Mouse (Mus musculus): ENCODE measurements around the gene Smc1b. TPM values are rescaled to one million over a fixed set of nuclear protein-coding genes. Genes with fewer than 3 reads are reported as not detected.

The Smc1b gene
- polyA plus RNA-seq, 1 experiment from 2014 or later = 0.04 TPM

DNA sequence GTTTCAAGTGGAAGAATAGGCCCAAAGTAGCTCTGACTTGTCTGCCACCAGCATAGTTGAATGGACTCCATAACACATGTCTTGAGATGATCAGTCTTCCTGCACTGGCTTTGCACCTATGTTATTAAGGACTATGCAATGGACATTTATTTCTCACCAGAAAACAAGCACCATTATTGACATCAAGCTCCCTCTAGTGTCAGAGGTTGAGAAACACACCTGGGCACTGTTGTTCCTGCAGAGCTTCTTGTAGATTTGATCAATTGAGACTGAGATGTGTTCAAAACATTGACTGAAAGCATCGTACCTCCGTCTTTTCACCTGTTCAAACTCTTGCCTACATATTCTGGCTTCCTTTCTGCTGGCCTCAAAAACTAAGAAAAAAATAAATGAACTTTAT, 61.2 kb downstream of the Smc1b start:
- Histone ChIP-seq H3K27ac (replicated peaks; ENCODE audit: low read depth, low read length) (no peak overlapping the region), H3K27me3 (ENCODE audit: control insufficient read depth, insufficient read depth, low read length) (no peaks in the 10 kb centered on the region), H3K4me1 (ENCODE audit: control insufficient read depth, insufficient read depth, low read length) (no peaks in the 10 kb centered on the region), H3K4me3 (ENCODE audit: low read depth, low read length) (no peak overlapping the region), H3K9me3 (ENCODE audit: control insufficient read depth, low read length) (no peaks in the 10 kb centered on the region), H3K4me2 (ENCODE audit: low read depth, severe bottlenecking) (no peak overlapping the region), H3K9ac (ENCODE audit: low read length) (no peak overlapping the region), H3K36me3 (ENCODE audit: control insufficient read depth, insufficient read depth, low read length) (no peaks in the 10 kb centered on the region)
- ATAC-seq (ENCODE audit: insufficient number of reproducible peaks, low FRiP score, low TSS enrichment, low read depth) (no peak), DNase-seq (ENCODE audit: low spot score) (peak; percentile 51)
- WGBS = 36% methylated on average over 2 of the region's 2 CpGs

DNA sequence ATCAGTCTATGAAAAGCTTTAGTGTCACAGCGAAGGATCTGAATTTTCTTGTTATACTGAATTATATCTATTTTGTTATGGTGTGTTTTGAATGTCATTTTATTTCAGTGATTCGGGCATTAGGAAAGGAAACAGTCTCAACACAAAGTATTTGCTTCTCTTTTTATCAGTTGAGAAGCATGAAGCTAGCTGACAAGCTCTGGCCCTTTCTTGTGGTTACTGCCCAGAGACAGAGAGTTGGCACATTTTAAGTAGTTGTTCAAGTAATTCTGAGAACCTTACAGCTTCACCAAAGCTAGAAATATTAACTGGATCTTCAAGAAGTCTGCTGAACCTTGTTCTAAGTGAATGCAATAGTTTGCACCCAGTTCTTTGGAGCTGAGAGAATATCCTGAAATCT, 68.3 kb downstream of the Smc1b start:
- 96% methylated on average over 2 of the region's 2 CpGs for WGBS
- Histone ChIP-seq H3K9me3 (ENCODE audit: control insufficient read depth, low read length) (no peaks in the 10 kb centered on the region), H3K27me3 (ENCODE audit: control insufficient read depth, insufficient read depth, low read length) (no peaks in the 10 kb centered on the region), H3K4me3 (ENCODE audit: low read depth, low read length) (no peak overlapping the region), H3K36me3 (ENCODE audit: control insufficient read depth, insufficient read depth, low read length) (no peaks in the 10 kb centered on the region), H3K4me2 (ENCODE audit: low read depth, severe bottlenecking) (no peak overlapping the region), H3K27ac (replicated peaks; ENCODE audit: low read depth, low read length) (no peak overlapping the region), H3K9ac (ENCODE audit: low read length) (no peak overlapping the region), H3K4me1 (ENCODE audit: control insufficient read depth, insufficient read depth, low read length) (no peaks in the 10 kb centered on the region)
- no peak for DNase-seq (ENCODE audit: low spot score)
- no peak for ATAC-seq (ENCODE audit: insufficient number of reproducible peaks, low FRiP score, low TSS enrichment, low read depth)

DNA sequence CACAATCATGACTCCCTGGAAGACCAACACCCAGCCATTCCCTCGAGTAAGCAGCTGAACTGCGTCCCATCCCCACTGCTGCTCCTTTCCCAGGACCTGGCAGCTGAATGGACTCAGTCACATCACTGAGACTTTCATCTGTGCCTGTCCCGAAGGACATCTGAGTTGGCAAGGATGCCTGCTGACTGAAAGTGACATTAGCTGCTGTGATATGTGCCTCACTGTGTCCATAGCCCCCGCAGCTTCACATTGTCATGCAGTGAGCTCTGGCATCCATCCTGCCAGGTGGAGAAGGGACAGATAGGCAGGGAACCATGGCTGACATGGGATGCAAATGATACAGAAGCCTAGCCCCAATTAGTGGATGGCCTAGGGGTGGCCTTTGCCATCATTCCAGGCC, 76.6 kb downstream of the Smc1b start:
- Histone ChIP-seq H3K4me1 (ENCODE audit: control insufficient read depth, insufficient read depth, low read length) (no peaks in the 10 kb centered on the region), H3K36me3 (ENCODE audit: control insufficient read depth, insufficient read depth, low read length) (peaks cover 7% of the 10 kb centered on the region; the same call in 1 of the 2 replicates), H3K9ac (ENCODE audit: low read length) (no peak overlapping the region), H3K27me3 (ENCODE audit: control insufficient read depth, insufficient read depth, low read length) (no peaks in the 10 kb centered on the region), H3K9me3 (ENCODE audit: control insufficient read depth, low read length) (no peaks in the 10 kb centered on the region), H3K27ac (replicated peaks; ENCODE audit: low read depth, low read length) (no peak overlapping the region), H3K4me3 (ENCODE audit: low read depth, low read length) (no peak overlapping the region), H3K4me2 (ENCODE audit: low read depth, severe bottlenecking) (no peak overlapping the region)
- DNase-seq (ENCODE audit: low spot score) = no peak
- WGBS = 87% methylated on average over 4 of the region's 4 CpGs
- ATAC-seq (ENCODE audit: insufficient number of reproducible peaks, low FRiP score, low TSS enrichment, low read depth) = no peak

DNA sequence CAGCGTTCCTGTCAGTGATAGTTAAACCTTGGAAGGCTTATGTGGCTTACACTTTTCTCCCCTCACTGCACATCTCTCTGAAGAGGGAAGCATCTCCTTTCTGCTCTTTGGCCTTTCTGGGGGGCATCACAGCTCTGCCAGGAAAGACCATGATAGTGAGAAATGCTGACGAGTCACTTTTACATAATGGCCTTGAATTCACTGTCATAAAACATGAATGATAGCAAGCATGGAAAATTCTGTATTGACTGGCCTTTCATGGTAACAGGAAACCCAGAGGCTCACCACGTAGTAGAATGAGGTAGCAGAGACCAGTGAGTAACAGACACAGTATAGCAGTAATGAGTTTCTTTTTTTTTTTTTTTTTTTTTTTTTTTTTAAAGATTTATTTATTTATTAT, 77.7 kb downstream of the Smc1b start:
- H3K4me3 ChIP-seq (ENCODE audit: low read depth, low read length) = no peak overlapping the region
- no peak overlapping the region for H3K9ac ChIP-seq (ENCODE audit: low read length)
- H3K4me2 ChIP-seq (ENCODE audit: low read depth, severe bottlenecking) = no peak overlapping the region
- DNase-seq (ENCODE audit: low spot score) = no peak
- WGBS = 94% methylated on average over 3 of the region's 3 CpGs
- no peak overlapping the region for H3K27ac ChIP-seq (replicated peaks; ENCODE audit: low read depth, low read length)
- H3K9me3 ChIP-seq (ENCODE audit: control insufficient read depth, low read length) = no peaks in the 10 kb centered on the region
- no peaks in the 10 kb centered on the region for H3K27me3 ChIP-seq (ENCODE audit: control insufficient read depth, insufficient read depth, low read length)
- peaks cover 10% of the 10 kb centered on the region; the same call in 1 of the 2 replicates for H3K36me3 ChIP-seq (ENCODE audit: control insufficient read depth, insufficient read depth, low read length)
- ATAC-seq (ENCODE audit: insufficient number of reproducible peaks, low FRiP score, low TSS enrichment, low read depth) = no peak
- no peaks in the 10 kb centered on the region for H3K4me1 ChIP-seq (ENCODE audit: control insufficient read depth, insufficient read depth, low read length)

DNA sequence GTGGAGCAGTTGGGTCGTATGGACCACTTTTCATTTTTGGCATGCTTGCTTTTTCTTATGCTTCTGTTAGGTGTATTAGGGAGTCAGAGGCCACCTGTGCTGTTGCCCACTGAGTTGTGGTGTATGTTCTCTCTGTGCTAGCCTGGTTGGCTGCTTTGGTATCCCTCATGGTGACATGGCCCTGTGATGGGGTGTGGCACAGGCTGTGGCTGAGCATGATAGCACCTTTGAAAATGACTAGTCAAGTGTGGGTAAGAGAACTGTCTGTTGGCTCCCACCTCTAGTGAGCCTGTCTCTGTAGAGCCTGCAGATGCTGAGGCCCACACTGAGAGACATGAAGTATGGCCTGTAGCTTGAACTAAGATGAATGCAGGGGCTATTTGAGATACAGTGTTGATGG, 82.0 kb downstream of the Smc1b start:
- DNase-seq (ENCODE audit: low spot score) = no peak

DNA sequence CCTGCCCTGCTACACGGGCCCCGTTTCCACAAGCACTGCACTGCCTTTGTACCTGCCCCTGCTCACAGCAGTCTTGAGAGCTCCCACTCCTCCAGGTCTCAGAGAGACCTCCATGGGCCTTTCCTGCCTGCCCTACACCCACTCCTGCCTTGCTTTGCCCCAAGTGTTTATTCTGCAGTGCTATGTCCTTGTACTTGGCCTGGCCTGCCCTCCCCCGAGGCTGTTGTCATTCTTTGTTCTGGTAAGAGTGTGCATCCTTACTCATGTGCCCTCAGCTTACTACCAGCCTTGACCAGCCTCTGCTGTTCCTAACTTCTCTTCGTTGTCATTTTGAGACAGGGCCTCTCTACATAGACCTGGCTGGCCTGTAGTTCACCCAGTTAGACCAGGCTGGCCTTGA, 83.9 kb downstream of the Smc1b start:
- DNase-seq (ENCODE audit: low spot score) (no peak), ATAC-seq (ENCODE audit: insufficient number of reproducible peaks, low FRiP score, low TSS enrichment, low read depth) (no peak)
- Histone ChIP-seq H3K4me3 (ENCODE audit: low read depth, low read length) (no peak overlapping the region), H3K36me3 (ENCODE audit: control insufficient read depth, insufficient read depth, low read length) (peaks cover 13% of the 10 kb centered on the region), H3K9ac (ENCODE audit: low read length) (no peak overlapping the region), H3K9me3 (ENCODE audit: control insufficient read depth, low read length) (no peaks in the 10 kb centered on the region), H3K27ac (replicated peaks; ENCODE audit: low read depth, low read length) (no peak overlapping the region), H3K4me1 (ENCODE audit: control insufficient read depth, insufficient read depth, low read length) (peaks cover 8% of the 10 kb centered on the region), H3K4me2 (ENCODE audit: low read depth, severe bottlenecking) (no peak overlapping the region), H3K27me3 (ENCODE audit: control insufficient read depth, insufficient read depth, low read length) (no peaks in the 10 kb centered on the region)
- WGBS = 85% methylated on average over 4 of the region's 4 CpGs

More for the DNA sequence above, 82.0 kb downstream of the Smc1b start:
- ATAC-seq (ENCODE audit: insufficient number of reproducible peaks, low FRiP score, low TSS enrichment, low read depth) = no peak
- Histone ChIP-seq H3K4me3 (ENCODE audit: low read depth, low read length) (no peak overlapping the region), H3K9me3 (ENCODE audit: control insufficient read depth, low read length) (no peaks in the 10 kb centered on the region), H3K36me3 (ENCODE audit: control insufficient read depth, insufficient read depth, low read length) (peaks cover 13% of the 10 kb centered on the region), H3K4me1 (ENCODE audit: control insufficient read depth, insufficient read depth, low read length) (no peaks in the 10 kb centered on the region), H3K9ac (ENCODE audit: low read length) (no peak overlapping the region), H3K27ac (replicated peaks; ENCODE audit: low read depth, low read length) (no peak overlapping the region), H3K27me3 (ENCODE audit: control insufficient read depth, insufficient read depth, low read length) (no peaks in the 10 kb centered on the region), H3K4me2 (ENCODE audit: low read depth, severe bottlenecking) (no peak overlapping the region)
- 88% methylated on average over 1 of the region's 1 CpGs for WGBS

DNA sequence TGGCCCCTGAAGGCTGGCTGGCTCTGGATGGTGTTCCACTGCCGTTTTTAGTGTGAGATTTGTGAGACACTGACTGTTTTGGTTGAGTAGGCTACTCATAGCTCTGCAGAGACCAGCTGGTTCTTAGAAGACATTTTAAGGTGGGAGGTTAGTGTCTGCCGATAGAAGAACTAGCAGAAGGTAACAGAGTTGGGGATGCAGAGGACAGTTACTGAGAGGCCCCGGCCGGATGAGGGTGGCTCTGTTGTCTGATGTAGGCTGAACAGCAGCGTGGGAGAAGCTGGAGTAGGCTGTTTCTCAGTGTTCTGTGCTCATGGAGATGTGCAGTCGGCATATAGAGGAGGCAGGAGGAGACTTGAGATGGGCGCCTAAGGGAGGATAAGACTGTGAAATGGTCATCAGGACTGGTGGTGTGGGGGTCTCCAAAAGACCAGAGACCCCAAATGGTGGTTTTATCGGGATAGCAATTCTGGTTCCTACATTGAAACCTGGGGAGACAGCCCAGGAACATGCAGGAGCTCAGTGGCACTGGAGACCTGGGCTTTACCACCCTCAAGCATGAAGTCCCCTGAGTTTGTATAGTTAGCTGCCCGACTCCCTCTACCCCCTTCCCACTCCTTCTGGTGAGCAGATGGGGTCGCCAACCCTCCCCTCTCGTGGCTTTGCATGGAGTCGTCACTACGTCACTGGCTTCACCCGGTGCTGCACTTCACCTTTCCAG, 85.4 kb downstream of the Smc1b start:
- Histone ChIP-seq H3K4me3 (ENCODE audit: low read depth, low read length) (no peak overlapping the region), H3K9ac (ENCODE audit: low read length) (no peak overlapping the region), H3K4me2 (ENCODE audit: low read depth, severe bottlenecking) (no peak overlapping the region), H3K27ac (replicated peaks; ENCODE audit: low read depth, low read length) (no peak overlapping the region), H3K27me3 (ENCODE audit: control insufficient read depth, insufficient read depth, low read length) (no peaks in the 10 kb centered on the region), H3K4me1 (ENCODE audit: control insufficient read depth, insufficient read depth, low read length) (peaks cover 12% of the 10 kb centered on the region), H3K36me3 (ENCODE audit: control insufficient read depth, insufficient read depth, low read length) (peaks cover 9% of the 10 kb centered on the region), H3K9me3 (ENCODE audit: control insufficient read depth, low read length) (no peaks in the 10 kb centered on the region)
- ATAC-seq (ENCODE audit: insufficient number of reproducible peaks, low FRiP score, low TSS enrichment, low read depth) = no peak
- no peak for DNase-seq (ENCODE audit: low spot score)
- 89% methylated on average over 14 of the region's 14 CpGs for WGBS

DNA sequence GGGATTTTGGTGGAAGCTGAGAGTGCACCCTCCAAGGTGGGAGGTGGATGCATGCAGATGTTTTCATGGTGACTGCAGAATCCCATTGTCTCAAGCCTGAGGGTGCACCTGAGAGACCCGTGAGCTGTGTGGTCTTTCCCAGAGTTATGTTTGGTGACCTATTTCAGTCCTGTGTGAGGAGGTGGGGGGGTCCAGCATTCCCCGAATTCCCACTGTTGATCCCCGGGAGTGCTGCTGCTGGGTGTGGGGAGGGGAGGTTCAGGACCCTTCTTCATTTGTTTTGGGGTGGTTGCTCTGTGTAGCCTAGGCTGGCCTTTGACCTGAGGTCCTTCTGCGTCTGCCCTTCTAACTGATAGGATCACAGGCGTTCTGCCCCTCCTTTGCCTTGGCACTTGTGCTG, 88.0 kb downstream of the Smc1b start:
- Histone ChIP-seq H3K4me2 (ENCODE audit: low read depth, severe bottlenecking) (no peak overlapping the region), H3K27ac (replicated peaks; ENCODE audit: low read depth, low read length) (no peak overlapping the region), H3K9ac (ENCODE audit: low read length) (no peak overlapping the region), H3K4me1 (ENCODE audit: control insufficient read depth, insufficient read depth, low read length) (peaks cover 12% of the 10 kb centered on the region), H3K9me3 (ENCODE audit: control insufficient read depth, low read length) (no peaks in the 10 kb centered on the region), H3K4me3 (ENCODE audit: low read depth, low read length) (no peak overlapping the region), H3K36me3 (ENCODE audit: control insufficient read depth, insufficient read depth, low read length) (peaks cover 5% of the 10 kb centered on the region; the same call in 1 of the 2 replicates), H3K27me3 (ENCODE audit: control insufficient read depth, insufficient read depth, low read length) (no peaks in the 10 kb centered on the region)
- DNase-seq (ENCODE audit: low spot score) = no peak
- ATAC-seq (ENCODE audit: insufficient number of reproducible peaks, low FRiP score, low TSS enrichment, low read depth) = no peak
- WGBS = 86% methylated on average over 5 of the region's 5 CpGs

DNA sequence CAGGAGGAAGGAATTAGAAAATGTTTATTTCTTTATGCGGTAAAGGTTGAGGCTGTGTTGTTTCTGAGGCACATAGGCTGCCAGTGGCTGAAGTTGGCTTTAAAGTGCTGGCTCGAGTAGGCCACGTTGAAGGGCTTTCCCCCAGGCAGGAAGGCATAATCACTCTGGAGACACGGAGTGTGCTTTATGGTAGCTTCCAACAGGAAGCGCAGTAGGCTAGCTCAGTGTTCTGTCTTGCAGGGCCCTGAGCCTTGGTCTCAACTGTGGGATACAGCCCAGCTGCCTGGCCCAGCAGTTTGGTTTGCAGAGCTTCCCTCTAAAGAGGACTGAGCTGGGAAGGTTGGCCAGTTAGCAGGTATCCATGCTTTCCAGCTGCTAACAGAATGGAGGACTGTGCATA, 88.6 kb downstream of the Smc1b start:
- Histone ChIP-seq H3K4me2 (ENCODE audit: low read depth, severe bottlenecking) (no peak overlapping the region), H3K4me1 (ENCODE audit: control insufficient read depth, insufficient read depth, low read length) (peaks cover 12% of the 10 kb centered on the region), H3K9ac (ENCODE audit: low read length) (peak overlapping the region; percentile 5; the same call in 1 of the 2 replicates), H3K27ac (replicated peaks; ENCODE audit: low read depth, low read length) (peak overlapping the region; percentile 54), H3K4me3 (ENCODE audit: low read depth, low read length) (no peak overlapping the region), H3K36me3 (ENCODE audit: control insufficient read depth, insufficient read depth, low read length) (peaks cover 5% of the 10 kb centered on the region; the same call in 1 of the 2 replicates), H3K27me3 (ENCODE audit: control insufficient read depth, insufficient read depth, low read length) (no peaks in the 10 kb centered on the region), H3K9me3 (ENCODE audit: control insufficient read depth, low read length) (no peaks in the 10 kb centered on the region)
- DNase-seq (ENCODE audit: low spot score) (no peak), ATAC-seq (ENCODE audit: insufficient number of reproducible peaks, low FRiP score, low TSS enrichment, low read depth) (no peak)
- WGBS = 43% methylated on average over 5 of the region's 5 CpGs
